Mouse (Mus musculus) liver, adult 2 months (tissue): ENCODE data around the gene St6galnac1. TPM values are rescaled to one million over a fixed set of nuclear protein-coding genes. Genes with fewer than 3 reads are reported as not detected.

Experiments used
- DNase-seq: peaks from one replicate; pipeline ENCODE4 v3.0.0-alpha.2; 2011; ENCODE audit warnings: low read depth, low spot score; ENCODE audit errors: extremely low read depth
- H3K27ac ChIP-seq: fragments of 200-500 bp; replicated peaks from 2 replicates; pipeline ENCODE4 v1.5.1; 2012; ENCODE audit warnings: low read depth, mild to moderate bottlenecking, control low read depth, inconsistent platforms, low read length; ENCODE audit not compliant: insufficient read depth
- H3K27me3 ChIP-seq: fragments of 200-500 bp; 2 replicates; pipeline ENCODE4 v1.6.1; 2012; ENCODE audit warnings: mild to moderate bottlenecking, moderate library complexity, low read length, inconsistent platforms; ENCODE audit not compliant: control insufficient read depth, insufficient read depth
- H3K36me3 ChIP-seq: fragments of 200-500 bp; 2 replicates; pipeline ENCODE4 v1.6.1; 2012; ENCODE audit warnings: low read length, inconsistent platforms; ENCODE audit not compliant: control insufficient read depth, insufficient read depth
- H3K4me1 ChIP-seq: fragments of 200-500 bp; 2 replicates; pipeline ENCODE4 v1.6.1; 2011; ENCODE audit warnings: low read length; ENCODE audit not compliant: control insufficient read depth, insufficient read depth
- H3K4me3 ChIP-seq: fragments of 200-500 bp; 2 replicates; pipeline ENCODE4 v1.5.1; 2011; ENCODE audit warnings: low read depth, mild to moderate bottlenecking, control low read depth, low read length, moderate library complexity; ENCODE audit not compliant: insufficient read depth
- H3K79me2 ChIP-seq: fragments of 200-500 bp; 2 replicates; pipeline ENCODE4 v1.6.1; 2012; ENCODE audit warnings: inconsistent platforms, mild to moderate bottlenecking, low read length, moderate library complexity; ENCODE audit not compliant: control insufficient read depth, insufficient read depth
- H3K9ac ChIP-seq: fragments of 200-500 bp; 2 replicates; pipeline ENCODE4 v1.6.1; 2012; ENCODE audit warnings: low read depth, mild to moderate bottlenecking, control low read depth, inconsistent platforms, low read length
- CTCF ChIP-seq: fragments of 200-500 bp; IDR thresholded peaks from 2 replicates; pipeline ENCODE4 v1.5.1; 2011; ENCODE audit warnings: low read depth, low read length, control low read depth
- POLR2A ChIP-seq: fragments of 200-500 bp; IDR thresholded peaks from 2 replicates; pipeline ENCODE4 v1.6.1; 2011; ENCODE audit warnings: low read length, control low read depth; ENCODE audit not compliant: insufficient read depth; ENCODE audit errors: extremely low read depth
- WGBS: fragments of 180-500 bp; shearing (Covaris S2); methylation state at CpG from one replicate; pipeline ENCODE4 v1.1.7; 2018; 5-methylcytosine and 5-hydroxymethylcytosine counted together
- polyA plus RNA-seq: library from polyadenylated mRNA; depleted of rRNA; stranded (reverse); fragments of >200 nt; gene quantifications from 2 replicates; pipeline ENCODE4 v1.2.3, GENCODE M21; 2012
- total RNA-seq: library from RNA; depleted of rRNA; stranded (reverse); fragments of >200 nt; gene quantifications from 2 replicates; pipeline ENCODE4 v1.2.3, GENCODE M21; 2014

St6galnac1 gene
- total and polyA plus RNA-seq, 2 experiments: not detected

DNA sequence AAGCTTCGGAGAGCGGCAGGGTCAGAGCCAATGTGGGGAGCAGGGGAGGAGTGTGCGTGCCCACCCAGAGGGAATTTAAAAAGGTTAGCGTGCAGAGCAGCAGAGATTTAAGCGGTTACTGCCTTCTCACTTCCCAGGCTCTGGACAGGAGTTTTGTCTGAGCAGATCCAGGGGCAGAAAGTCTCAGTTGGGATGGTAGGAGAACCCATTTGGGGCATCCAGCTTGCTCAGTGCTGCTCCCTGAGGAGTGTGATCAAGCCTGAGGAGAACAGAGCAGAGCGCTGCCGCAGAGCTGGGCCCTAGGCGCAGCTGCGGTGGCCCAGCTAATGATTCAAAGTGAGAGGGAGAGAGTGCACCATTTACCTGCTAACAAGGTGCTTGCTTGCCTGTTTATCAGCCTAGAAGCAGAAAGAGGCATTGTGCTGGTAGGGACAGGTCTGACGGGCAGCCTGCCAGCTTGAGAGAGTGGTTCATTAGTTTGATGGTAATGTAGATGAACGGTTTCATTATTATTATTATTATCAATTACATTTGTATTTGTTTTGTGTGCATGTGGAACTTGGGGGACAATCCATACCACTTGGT lies 33.6 kb upstream of the St6galnac1 start:
- no peaks in the 10 kb centered on the region for H3K36me3 ChIP-seq
- WGBS: 87% methylated on average over 11 of the region's 11 CpGs
- no peak overlapping the region for H3K27ac ChIP-seq
- H3K9ac ChIP-seq: no peak overlapping the region
- H3K79me2 ChIP-seq: no peaks in the 10 kb centered on the region
- no peak for TF ChIP-seq POLR2A
- TF ChIP-seq CTCF: no peak
- no peak overlapping the region for H3K4me3 ChIP-seq
- no peak for DNase-seq
- H3K4me1 ChIP-seq: no peaks in the 10 kb centered on the region
- no peaks in the 10 kb centered on the region for H3K27me3 ChIP-seq

DNA sequence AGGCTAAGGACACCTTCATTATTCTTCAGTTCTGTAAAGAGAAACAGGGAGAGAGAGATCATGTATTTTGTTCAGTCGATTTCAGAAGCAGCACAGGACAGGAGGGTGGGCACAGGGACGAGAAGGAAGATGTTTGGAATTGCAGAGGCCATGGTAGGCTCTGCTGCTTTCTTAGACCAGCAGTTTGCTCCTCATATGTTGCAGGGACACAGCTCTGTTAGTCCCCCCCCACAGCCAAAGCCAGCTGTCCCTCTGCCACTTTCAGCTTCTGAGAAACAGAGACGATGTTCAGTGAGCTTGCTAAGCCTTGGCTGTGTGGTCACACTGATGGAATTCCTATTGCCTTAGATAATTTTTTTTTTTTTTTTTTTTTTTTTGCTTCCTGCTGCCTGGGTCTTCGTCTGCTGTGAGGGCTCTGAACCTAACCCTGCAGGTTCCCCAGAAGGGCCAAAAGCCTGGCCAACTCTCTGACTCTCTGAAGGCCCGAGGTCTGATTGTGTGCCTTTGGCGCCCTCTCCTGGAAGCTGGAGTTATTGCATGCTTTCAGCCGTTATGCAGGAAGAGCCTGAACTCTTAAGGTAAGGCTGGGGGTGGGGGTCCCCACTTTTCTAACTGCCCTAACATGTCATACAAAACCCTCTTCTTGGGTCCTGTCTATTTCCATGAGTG lies 32.8 kb upstream of the St6galnac1 start:
- no peaks in the 10 kb centered on the region for H3K79me2 ChIP-seq
- H3K9ac ChIP-seq: no peak overlapping the region
- peak; percentile 48 for DNase-seq
- no peaks in the 10 kb centered on the region for H3K27me3 ChIP-seq
- WGBS: 31% methylated on average over 7 of the region's 7 CpGs
- no peaks in the 10 kb centered on the region for H3K4me1 ChIP-seq
- no peak overlapping the region for H3K4me3 ChIP-seq
- TF ChIP-seq CTCF (peak; percentile 91), POLR2A (no peak)
- no peak overlapping the region for H3K27ac ChIP-seq
- no peaks in the 10 kb centered on the region for H3K36me3 ChIP-seq

- no peaks in the 10 kb centered on the region for H3K79me2 ChIP-seq
- H3K27ac ChIP-seq: no peak overlapping the region
- TF ChIP-seq CTCF: no peak
- TF ChIP-seq POLR2A: no peak
- DNase-seq: no peak
- no peaks in the 10 kb centered on the region for H3K36me3 ChIP-seq
- 76% methylated on average over 3 of the region's 3 CpGs for WGBS
- no peak overlapping the region for H3K9ac ChIP-seq
- no peaks in the 10 kb centered on the region for H3K4me1 ChIP-seq
- H3K4me3 ChIP-seq: no peak overlapping the region
- no peaks in the 10 kb centered on the region for H3K27me3 ChIP-seq
These were observed 32.2 kb upstream of the St6galnac1 start for GRCm38 (mm10) chr11:116807526-116807925.

DNA sequence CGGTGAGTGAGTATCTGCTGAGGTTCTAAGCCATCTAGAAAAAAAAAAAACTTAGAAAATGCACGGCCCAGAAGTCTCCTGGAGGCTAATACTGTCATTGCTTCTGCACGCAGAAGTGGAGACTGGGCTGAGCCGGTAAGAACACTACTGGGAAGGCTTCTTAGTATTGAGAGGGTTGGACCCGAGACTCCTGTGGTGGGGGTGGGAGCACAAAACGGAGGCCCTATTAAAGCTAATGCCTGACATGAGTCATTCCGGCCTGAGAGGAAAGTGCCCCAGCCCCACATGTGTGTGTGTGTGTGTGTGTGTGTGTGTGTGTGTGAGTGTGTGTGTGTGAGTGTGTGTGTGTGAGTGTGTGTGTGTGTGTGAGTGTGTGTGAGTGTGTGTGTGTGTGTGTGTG lies 31.8 kb upstream of the St6galnac1 start:
- no peaks in the 10 kb centered on the region for H3K4me1 ChIP-seq
- 75% methylated on average over 7 of the region's 7 CpGs for WGBS
- no peak overlapping the region for H3K27ac ChIP-seq
- no peak for TF ChIP-seq CTCF
- TF ChIP-seq POLR2A: no peak
- no peaks in the 10 kb centered on the region for H3K79me2 ChIP-seq
- H3K27me3 ChIP-seq: no peaks in the 10 kb centered on the region
- H3K36me3 ChIP-seq: no peaks in the 10 kb centered on the region
- no peak for DNase-seq
- H3K4me3 ChIP-seq: no peak overlapping the region
- H3K9ac ChIP-seq: no peak overlapping the region

- H3K27me3 ChIP-seq: no peaks in the 10 kb centered on the region
- no peak overlapping the region for H3K27ac ChIP-seq
- no peaks in the 10 kb centered on the region for H3K4me1 ChIP-seq
- H3K4me3 ChIP-seq: no peak overlapping the region
- H3K9ac ChIP-seq: no peak overlapping the region
- 71% methylated on average over 15 of the region's 15 CpGs for WGBS
- TF ChIP-seq POLR2A (no peak), CTCF (no peak)
- no peaks in the 10 kb centered on the region for H3K36me3 ChIP-seq
- DNase-seq: no peak
- no peaks in the 10 kb centered on the region for H3K79me2 ChIP-seq
These were observed 31.1 kb upstream of the St6galnac1 start for GRCm38 (mm10) chr11:116806136-116807071.
